Mouse (Mus musculus) spleen, adult 18-20 months (tissue): ENCODE data around the gene Zmat3.

Source experiments
- DNase-seq, 2 experiments: peaks; one replicate each; pipeline ENCODE4 v3.0.0; 2022; ENCODE audit warnings: mixed read lengths in 2 of 2

Gene Zmat3

DNA sequence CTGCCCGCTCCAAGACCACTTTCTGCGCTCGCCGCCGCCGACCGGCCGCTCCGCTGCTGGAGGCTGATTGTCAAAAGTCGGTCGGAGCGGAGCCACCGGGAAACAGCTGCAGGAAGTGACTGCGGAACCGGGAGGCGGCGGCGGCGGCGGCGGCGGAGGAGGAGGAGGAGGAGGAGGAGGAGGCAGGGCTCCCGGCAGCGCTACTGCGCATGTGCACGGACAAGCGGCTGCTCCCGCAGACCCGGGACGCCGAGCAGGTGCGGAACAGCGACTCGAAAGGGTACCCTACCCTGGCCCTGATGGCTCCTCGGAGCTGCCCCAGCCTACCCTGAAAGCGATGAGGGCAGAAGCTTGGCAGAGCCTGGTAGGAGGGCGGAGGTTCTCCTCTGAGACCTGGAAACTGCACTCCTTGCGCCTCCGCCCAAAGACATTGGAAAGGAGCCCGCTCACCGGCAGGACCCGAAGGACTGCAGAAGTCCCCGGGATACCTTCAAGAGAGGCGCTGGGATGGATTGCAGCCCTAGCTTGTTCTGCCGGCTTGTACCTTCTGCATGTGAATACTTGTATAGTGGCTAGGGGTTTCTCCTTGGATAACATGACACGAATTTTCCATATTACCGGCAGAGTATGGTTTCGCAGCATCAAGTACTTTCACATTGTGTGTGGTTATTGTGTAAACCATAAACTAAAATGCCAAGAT is at the start of gene Zmat3:
Gene Zmat3 (minus strand): TSS at position 469 of the 700 bp plus-strand sequence.
- DNase-seq, result peak; percentile 76 to 77

- no peak for DNase-seq
These were observed 48.6 kb upstream of the Zmat3 start for GRCm38 (mm10) chr3:32414381-32414780.

DNA sequence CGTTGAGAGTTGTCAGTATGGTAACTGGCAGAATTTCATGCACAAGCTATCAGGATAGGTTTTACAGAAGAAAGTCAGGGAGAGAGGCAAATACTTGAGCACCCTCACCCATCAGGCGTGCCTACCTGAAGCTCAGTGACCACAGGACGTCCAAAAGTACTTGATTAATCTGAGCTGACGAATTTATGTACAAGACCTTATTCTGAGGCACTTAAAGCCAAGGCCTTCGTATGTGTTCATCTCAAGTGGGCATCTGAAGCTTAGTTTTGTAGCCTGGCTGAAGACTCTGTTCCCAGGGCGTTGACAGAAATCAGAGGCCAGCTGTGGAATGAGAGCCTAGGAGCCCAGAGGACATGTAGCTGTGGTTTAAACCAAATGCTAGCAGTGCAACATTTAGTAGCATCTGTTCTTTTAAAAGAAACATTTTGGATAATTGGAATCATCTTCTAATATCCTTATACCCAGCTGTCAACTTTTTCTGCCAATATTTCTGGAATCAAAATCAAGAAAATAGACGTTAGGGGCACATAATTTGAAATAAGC is 46.8 kb upstream of the Zmat3 start:
- DNase-seq, result no peak

GRCm38 (mm10) chr3:32408811-32409273 is 43.0 kb upstream of the Zmat3 start:
- no peak for DNase-seq

DNA sequence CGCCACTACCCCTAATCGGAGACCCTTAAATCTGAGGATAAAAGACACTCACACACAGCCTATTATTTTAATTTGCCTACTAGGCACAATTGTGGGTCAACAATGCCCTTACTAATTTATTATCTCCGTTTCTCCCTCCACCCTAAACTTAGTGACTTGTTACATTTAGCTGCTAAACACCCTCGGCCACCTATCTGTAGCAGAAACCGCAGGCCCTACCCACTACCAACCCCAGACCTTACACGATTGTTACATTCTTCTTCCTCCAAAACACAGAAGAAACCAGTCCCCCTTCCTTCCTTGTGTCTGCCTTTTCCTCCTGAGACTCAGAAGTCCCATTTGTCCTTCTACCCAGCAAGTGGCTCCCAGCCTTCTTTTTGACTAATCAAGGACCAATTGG is 41.0 kb upstream of the Zmat3 start:
- no peak for DNase-seq

DNA sequence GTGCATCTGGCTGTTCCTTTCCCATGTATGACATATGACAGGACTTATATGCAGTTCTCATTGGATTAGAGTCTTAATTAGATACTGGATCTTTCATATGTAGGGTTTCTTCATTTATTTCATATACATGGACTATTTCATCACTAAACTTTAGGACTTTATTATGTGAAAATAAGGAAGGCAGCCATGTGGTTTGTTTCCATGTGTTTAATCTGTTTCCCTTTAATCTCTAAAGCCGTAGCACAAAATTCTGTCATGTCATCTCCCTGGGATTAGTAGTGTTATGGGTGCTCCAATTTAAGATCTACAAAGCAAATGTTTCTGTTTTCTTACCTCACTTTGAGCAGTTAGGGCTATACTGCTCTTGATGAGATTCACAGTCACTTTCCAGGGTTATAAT is 39.9 kb upstream of the Zmat3 start:
- no peak for DNase-seq

DNA sequence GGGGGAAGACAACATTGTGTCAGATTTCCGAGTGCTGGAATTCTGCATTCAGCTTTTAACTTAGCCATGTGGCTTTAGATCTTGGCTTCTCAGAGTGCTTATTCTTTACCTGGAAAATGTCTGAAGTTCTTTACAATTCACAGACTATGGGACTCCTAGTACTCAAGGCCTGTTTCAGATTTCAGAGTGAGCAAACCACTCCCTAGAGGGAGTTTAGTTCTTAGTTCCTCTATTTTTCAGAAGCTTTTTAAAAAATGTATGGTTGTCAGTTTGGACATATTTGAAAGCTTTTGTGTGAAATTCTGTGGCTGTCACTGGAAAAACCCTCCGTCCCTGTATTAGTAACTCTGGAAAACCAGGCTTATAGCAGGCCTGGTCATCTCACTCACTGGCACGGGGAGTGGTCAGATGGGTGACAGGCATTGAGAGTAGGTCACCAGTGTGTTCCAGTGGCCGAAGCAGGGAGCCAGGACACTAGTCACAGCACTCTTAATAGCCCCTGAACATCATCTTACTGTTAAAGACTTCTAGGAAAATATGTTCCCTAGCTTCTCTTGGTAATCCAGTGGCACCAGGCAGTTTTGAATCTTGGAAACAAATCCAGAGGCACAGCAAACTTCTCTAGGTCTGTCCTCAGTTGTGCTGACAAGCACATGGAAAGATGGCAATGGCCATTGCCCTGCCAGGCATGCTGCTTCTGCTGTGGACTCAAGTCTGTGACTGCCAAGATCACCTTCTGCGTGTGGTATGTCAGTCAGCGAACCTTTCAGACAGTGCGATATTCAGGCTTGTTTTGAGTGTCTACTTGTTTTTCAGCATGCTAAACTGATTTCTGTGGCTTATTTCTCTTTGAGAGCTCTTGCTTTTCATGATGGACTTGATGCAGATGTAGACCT is 37.4 kb upstream of the Zmat3 start:
- no peak for DNase-seq

GRCm38 (mm10) chr3:32401591-32401990 is 35.8 kb upstream of the Zmat3 start:
- no peak for DNase-seq

DNA sequence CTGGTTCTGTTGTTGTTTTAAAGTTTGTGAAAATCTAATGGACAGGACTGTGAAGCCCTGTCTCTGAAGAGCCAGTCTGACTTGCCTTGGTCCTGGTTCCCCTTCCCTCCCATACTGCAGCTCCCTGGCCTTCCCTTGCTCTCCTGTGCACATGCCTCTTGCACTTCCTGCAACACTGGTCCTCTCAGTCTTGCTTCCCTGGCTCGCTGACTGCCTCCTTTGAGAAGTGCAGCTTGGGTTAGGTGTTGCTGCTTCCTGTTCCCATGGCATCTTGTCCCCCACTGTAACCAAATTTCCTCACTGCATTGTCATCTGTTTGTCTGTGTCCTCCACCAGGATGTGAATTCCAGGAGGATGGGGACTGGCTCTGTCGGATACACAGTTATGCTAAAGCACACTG is 34.1 kb upstream of the Zmat3 start:
- no peak for DNase-seq

DNA sequence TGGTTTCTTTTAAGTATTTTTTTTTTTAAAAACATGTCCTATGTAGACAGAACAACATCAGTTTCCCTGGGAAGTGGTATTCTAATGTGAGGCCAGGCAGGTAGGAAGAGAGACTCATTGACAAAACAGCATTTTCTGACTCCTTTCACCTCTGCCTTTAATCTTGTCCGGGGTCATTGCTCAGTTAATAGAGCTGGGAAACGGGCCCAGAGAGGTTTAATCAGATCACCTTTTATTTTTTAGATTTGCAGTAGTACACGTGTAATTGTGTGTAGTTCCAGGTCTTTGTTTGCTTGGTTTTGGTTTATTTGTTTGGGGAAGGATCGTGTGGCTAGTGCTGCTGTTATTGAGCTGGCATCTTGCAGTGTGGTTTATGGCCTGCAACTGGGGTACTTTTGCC is 33.6 kb upstream of the Zmat3 start:
- DNase-seq, result no peak

DNA sequence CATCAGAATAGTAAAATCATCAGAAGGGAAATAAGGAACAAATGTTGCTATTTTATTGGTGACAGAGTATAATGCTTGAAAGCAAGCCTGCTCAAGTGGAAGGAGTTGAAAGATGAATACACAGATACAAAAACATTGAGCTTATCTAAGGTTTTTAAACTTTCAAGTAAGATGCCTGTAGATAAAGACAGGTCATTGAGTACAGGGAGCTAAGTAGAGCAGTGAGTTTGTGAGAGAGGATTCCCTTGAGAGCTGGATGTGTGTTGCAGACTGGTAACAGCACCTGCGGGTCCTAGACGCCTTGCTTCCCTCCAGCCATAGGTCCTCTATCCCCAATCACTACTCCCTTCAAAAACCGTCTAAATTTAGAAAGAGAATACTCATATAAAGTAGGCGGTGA is 32.8 kb upstream of the Zmat3 start:
- no peak for DNase-seq

- no peak for DNase-seq
These were observed 32.3 kb upstream of the Zmat3 start for GRCm38 (mm10) chr3:32398175-32398538.

DNA sequence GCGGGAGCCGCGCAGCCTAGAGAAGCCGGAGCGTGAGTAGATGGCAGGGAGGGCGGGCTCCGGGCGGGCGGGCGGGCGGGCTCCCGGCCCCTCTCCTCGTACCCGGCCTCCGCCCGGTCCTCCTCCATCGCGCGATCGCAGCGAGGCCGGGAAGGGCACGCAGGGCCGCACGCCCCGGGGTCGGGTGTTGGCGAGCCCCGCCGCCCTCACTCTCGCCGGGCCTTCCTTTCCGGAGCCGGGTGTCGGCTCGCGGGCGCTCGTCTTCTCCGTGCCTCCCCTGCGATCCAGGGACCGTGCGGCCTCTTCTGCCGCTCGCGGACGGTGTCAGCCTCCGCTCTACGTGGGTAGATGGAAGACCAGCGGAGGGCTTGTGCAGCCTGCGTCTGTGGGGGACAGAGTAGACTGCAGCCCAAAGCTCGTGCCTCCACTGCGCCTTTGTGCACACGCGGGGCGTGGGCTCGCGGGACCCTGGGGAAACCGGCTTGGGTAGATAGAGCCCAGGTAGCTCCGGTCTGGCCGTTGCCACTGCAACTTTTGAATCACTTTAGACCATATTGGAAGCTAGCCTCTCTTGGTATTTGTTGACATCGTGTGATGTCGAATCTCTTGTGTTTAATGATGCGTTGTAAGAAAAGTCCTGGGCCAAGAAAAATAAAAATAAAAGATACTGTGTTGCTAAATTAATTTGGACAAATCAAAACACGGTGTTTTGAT is 31.8 kb upstream of the Zmat3 start, which contains the start of gene Pik3ca:
Gene Pik3ca (plus strand): TSS at position 211 of the 714 bp plus-strand sequence.
- DNase-seq, result peak; percentile 49 to 66

- peak; percentile 91 to 94 for DNase-seq
These were observed 31.1 kb upstream of the Zmat3 start for GRCm38 (mm10) chr3:32396794-32397460.

GRCm38 (mm10) chr3:32395771-32396551 is 30.1 kb upstream of the Zmat3 start:
- peak in 1 of 2 experiments; percentile 42 for DNase-seq

- DNase-seq, result no peak
These were observed 28.2 kb upstream of the Zmat3 start for GRCm38 (mm10) chr3:32393986-32394385.

- DNase-seq, result no peak
These were observed 27.0 kb upstream of the Zmat3 start for GRCm38 (mm10) chr3:32392841-32393240.

GRCm38 (mm10) chr3:32381556-32381955 is 15.7 kb upstream of the Zmat3 start:
- DNase-seq, result no peak

- DNase-seq, result no peak
These were observed 14.1 kb upstream of the Zmat3 start for GRCm38 (mm10) chr3:32379891-32380290.

GRCm38 (mm10) chr3:32373236-32373635 is 7.4 kb upstream of the Zmat3 start:
- DNase-seq, result no peak

- no peak for DNase-seq
These were observed 6.7 kb upstream of the Zmat3 start for GRCm38 (mm10) chr3:32372470-32372869.

- no peak for DNase-seq
These were observed 6.1 kb upstream of the Zmat3 start for GRCm38 (mm10) chr3:32371957-32372356.
